Mouse (Mus musculus): Measurements from ENCODE around the gene Myo6.

DNA sequence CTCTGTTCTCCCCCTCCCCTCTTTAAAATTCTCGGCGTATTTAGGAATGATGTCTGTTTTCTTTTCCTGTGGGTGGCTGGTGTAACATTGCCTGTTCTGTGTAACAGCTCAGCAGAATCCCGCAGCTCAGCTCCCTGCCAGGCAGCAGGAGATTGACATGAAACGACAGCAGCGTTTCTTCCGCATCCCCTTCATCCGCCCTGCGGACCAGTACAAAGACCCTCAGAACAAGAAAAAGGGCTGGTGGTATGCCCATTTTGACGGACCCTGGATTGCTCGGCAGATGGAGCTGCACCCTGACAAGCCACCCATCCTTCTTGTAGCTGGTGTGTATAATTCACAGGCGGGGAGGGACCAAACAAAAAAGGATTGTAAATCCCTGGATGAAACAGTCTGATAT, 142.0 kb downstream of the Myo6 start:
- no peak for TF ChIP-seq TAL1 (IDR thresholded peaks at IDR 0.05; ENCODE audit: low read length)
- TF ChIP-seq GATA1 (IDR thresholded peaks at IDR 0.05; ENCODE audit: low read length) = no peak

Measured in erythroblast, embryonic 14.5 days (primary cell).